Mouse (Mus musculus) embryonic facial prominence, embryonic 12.5 days (tissue): ENCODE results near the gene Tmem252. TPM values are rescaled to one million over a fixed set of nuclear protein-coding genes. Genes with fewer than 3 reads are reported as not detected.
A peak's percentile ranks its signal among the peaks of the same experiment; 100 is the strongest.

ENCODE experiments used
- ATAC-seq: fragments of 200-750 bp; cut with Nextera tagmentation; 2 replicates; pipeline ENCODE4 v1.8.0; 2017; ENCODE audit not compliant: insufficient number of reproducible peaks, insufficient read depth, low FRiP score, low TSS enrichment
- H3K27ac ChIP-seq: fragments of 300-500 bp; sonication (generic); 2 replicates; pipeline ENCODE4 v1.5.1; 2016; ENCODE audit warnings: mild to moderate bottlenecking
- H3K27me3 ChIP-seq: fragments of 300-500 bp; sonication (generic); 2 replicates; pipeline ENCODE4 v1.6.1; 2016; ENCODE audit warnings: mild to moderate bottlenecking, moderate library complexity
- H3K36me3 ChIP-seq: fragments of 300-500 bp; sonication (generic); 2 replicates; pipeline ENCODE4 v1.6.1; 2016; ENCODE audit warnings: mild to moderate bottlenecking
- H3K4me1 ChIP-seq: fragments of 300-500 bp; sonication (generic); 2 replicates; pipeline ENCODE4 v1.6.1; 2016
- H3K4me2 ChIP-seq: fragments of 300-500 bp; sonication (generic); replicated peaks from 2 replicates; pipeline ENCODE4 v1.6.1; 2016; ENCODE audit warnings: mild to moderate bottlenecking, moderate library complexity
- H3K4me3 ChIP-seq: fragments of 300-500 bp; sonication (generic); 2 replicates; pipeline ENCODE4 v1.5.1; 2016; ENCODE audit warnings: mild to moderate bottlenecking
- H3K9ac ChIP-seq: fragments of 300-500 bp; sonication (generic); 2 replicates; pipeline ENCODE4 v1.6.1; 2016; ENCODE audit warnings: mild to moderate bottlenecking, moderate library complexity
- H3K9me3 ChIP-seq: fragments of 300-500 bp; sonication (generic); 2 replicates; pipeline ENCODE4 v1.6.1; 2016; ENCODE audit warnings: mild to moderate bottlenecking, moderate library complexity
- WGBS: fragments of 180-500 bp; shearing (Covaris S2); methylation state at CpG from one replicate; pipeline ENCODE4 v1.1.7; 2016; 5-methylcytosine and 5-hydroxymethylcytosine counted together
- polyA plus RNA-seq: library from polyadenylated mRNA; unstranded; fragments of >200 nt; fragmentation: Nextera tagmentation; extraction: Ambion mirVana; gene quantifications from 2 replicates; pipeline ENCODE4 v1.2.1, GENCODE M21; 2016

The Tmem252 gene
- polyA plus RNA-seq = 2.0 and 2.4 TPM in 2 replicates

DNA sequence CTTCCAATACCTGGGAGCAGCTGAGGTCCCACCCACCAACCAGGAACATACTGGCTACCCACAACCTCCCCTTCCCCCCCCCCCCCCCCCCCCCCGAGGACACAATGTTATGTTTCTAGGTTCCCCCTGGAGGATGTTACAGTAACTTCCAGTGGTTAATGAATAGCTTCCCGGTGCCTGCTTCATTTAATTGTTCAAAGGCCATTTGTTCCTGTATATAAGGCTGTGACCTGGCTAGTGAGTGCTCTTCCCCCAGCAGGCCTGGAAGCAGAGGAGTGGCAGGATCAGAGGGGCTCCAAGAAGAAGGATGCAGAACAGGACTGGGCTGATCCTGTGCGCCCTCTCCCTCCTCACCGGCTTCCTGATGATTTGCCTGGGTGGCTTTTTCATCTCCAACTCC, at the start of gene Tmem252:
TSS of gene Tmem252 (plus strand) at position 247 of the 400 bp plus-strand sequence.
- Histone ChIP-seq H3K4me2 (no peak within 1 kb of the TSS), H3K4me1 (peaks cover 7% of the 10 kb centered on the region; the same call in 1 of the 2 replicates), H3K4me3 (no peak within 1 kb of the TSS), H3K27me3 (no peaks in the 10 kb centered on the region), H3K9me3 (no peaks in the 10 kb centered on the region), H3K27ac (no peak within 1 kb of the TSS), H3K9ac (no peak within 1 kb of the TSS), H3K36me3 (no peaks in the 10 kb centered on the region)
- ATAC-seq = no peak
- 52% methylated on average over 4 of the region's 4 CpGs for WGBS

DNA sequence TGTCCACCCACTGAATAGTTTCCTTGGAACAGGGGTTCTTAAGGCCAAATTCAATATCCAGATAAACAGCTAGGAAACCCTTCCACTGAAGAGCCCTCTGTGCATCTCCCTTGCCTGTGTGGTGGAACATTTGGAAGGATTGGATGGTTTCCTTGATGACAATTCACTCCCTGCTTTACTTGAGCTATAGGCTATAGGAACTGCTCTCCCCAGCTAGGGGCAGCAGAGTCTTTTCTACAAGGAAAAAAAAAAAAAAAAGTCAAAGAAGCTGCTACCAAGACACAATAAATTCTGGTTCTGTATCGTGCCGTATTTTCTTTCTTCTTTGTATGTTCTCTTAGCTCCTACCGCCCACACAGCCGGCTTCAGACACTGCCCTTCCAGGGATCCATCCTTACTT, 45.8 kb upstream of the Tmem252 start:
- H3K4me1 ChIP-seq = no peaks in the 10 kb centered on the region
- no peak for ATAC-seq
- H3K36me3 ChIP-seq = no peaks in the 10 kb centered on the region
- H3K9ac ChIP-seq = no peak overlapping the region
- H3K4me2 ChIP-seq = no peak overlapping the region
- no peak overlapping the region for H3K4me3 ChIP-seq
- no peaks in the 10 kb centered on the region for H3K9me3 ChIP-seq
- WGBS = 80% methylated on average over 4 of the region's 4 CpGs
- no peaks in the 10 kb centered on the region for H3K27me3 ChIP-seq
- H3K27ac ChIP-seq = no peak overlapping the region

DNA sequence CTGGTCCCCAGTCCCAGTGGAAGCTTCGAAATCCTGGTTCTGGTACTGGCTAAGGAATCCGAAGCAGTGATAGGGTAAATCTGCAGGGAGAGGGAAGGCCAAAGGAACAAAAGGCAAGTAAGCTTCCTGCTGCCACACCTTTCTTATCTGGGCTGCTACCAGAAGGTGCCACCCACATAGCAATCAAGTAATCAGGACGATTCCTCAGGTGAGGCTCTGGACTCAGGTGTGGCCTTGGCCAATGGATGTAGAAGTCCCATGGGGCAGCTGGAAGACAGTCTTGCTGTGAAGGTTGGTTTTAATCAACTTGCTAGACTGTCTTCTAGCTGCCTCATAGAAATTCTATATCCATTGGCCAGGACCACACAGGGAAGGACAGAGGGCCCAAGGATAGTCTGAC, 40.8 kb upstream of the Tmem252 start:
- no peak for ATAC-seq
- 85% methylated on average over 3 of the region's 3 CpGs for WGBS

DNA sequence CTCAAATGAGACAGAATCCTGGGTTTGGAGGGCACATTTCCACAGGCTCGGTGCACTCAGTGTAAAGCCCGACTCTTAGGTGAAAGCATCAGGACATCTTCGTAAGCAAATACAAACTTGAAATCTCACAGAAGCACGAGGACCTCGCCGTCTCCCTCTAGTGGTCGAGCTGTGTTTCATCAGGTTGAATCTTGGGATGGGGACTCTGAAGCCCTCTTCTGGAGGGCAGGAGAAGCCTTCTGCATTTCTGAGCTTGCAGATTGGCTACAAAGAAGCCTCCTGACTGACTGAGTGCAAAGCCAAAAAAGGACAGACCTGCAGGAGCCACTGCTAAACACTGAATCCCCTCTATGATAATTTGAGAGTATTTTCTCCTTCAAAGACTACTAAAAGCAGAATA, 39.2 kb upstream of the Tmem252 start:
- H3K36me3 ChIP-seq = no peaks in the 10 kb centered on the region
- H3K9ac ChIP-seq = no peak overlapping the region
- H3K9me3 ChIP-seq = no peaks in the 10 kb centered on the region
- no peak overlapping the region for H3K4me3 ChIP-seq
- WGBS = 9% methylated on average over 7 of the region's 7 CpGs
- H3K4me1 ChIP-seq = no peaks in the 10 kb centered on the region
- no peak overlapping the region for H3K27ac ChIP-seq
- ATAC-seq = no peak
- H3K27me3 ChIP-seq = no peaks in the 10 kb centered on the region
- H3K4me2 ChIP-seq = no peak overlapping the region

More for the DNA sequence above, 40.8 kb upstream of the Tmem252 start:
- Histone ChIP-seq H3K4me1 (no peaks in the 10 kb centered on the region), H3K9ac (no peak overlapping the region), H3K4me2 (no peak overlapping the region), H3K9me3 (no peaks in the 10 kb centered on the region), H3K27ac (no peak overlapping the region), H3K36me3 (no peaks in the 10 kb centered on the region), H3K27me3 (no peaks in the 10 kb centered on the region), H3K4me3 (no peak overlapping the region)

DNA sequence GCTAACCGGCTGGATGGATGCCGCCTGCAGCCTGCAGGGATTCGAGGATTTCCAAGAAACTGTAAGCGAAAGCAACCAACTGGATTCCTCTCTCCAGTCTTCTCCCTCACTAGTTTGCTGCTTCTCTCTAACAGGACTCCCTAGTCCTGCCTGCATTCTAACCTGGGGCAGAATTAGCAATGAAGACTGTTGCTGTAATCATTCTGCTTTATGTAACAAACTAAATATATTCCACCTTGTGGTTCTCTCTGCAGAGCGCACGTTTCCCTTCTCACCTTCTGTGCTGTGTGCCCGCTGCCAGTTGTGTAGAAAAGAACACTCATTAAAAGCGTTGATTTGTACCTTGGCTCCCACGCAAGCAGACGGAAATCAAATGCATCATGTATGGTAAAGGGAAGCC, 37.2 kb upstream of the Tmem252 start:
- Histone ChIP-seq H3K4me2 (no peak overlapping the region), H3K4me1 (no peaks in the 10 kb centered on the region), H3K27me3 (no peaks in the 10 kb centered on the region), H3K9ac (no peak overlapping the region), H3K4me3 (no peak overlapping the region), H3K9me3 (no peaks in the 10 kb centered on the region), H3K27ac (no peak overlapping the region), H3K36me3 (no peaks in the 10 kb centered on the region)
- 82% methylated on average over 10 of the region's 10 CpGs for WGBS
- ATAC-seq = no peak

DNA sequence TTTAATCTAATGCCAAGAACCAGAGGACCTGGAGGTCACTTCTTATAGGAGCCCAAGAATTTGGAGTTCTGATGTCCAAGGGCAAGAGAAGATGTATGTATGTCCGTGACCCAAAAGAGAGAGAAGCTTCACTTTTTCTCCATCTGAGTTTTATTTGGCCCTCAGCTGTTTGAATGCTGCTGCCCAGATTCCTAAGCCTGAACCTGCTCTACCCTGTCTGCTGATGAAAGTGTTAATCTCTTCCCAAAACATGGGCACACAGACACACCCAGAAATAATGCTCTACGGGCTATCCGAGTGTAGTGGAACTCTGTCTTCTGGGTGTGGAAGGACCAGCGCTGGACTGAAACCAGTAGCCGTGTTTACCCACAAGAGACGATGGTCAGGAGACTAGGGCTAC, 35.8 kb upstream of the Tmem252 start:
- WGBS = 91% methylated on average over 6 of the region's 6 CpGs
- ATAC-seq = no peak

DNA sequence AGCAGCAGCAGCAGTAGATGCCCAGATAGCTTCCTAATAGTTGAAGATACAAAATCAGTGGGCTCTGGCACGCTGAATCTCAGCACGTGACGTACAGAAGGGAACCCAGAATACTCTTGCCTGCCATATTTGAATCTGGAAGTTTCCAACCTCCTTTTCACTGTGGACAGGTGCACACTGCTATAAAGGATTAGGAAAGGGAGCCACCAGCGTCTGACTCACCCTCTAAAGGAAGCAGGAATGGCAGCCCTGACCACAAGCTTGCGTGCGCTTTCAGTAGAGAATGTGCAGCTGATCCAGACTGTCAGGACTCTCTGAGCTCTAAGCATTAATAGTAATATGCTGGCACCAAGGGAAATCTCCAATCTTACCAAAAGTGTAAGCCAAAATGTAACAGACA, 32.8 kb upstream of the Tmem252 start:
- no peaks in the 10 kb centered on the region for H3K36me3 ChIP-seq
- H3K27me3 ChIP-seq = no peaks in the 10 kb centered on the region
- no peak overlapping the region for H3K4me2 ChIP-seq
- H3K9me3 ChIP-seq = no peaks in the 10 kb centered on the region
- no peaks in the 10 kb centered on the region for H3K4me1 ChIP-seq
- no peak overlapping the region for H3K27ac ChIP-seq
- H3K9ac ChIP-seq = no peak overlapping the region
- ATAC-seq = no peak
- no peak overlapping the region for H3K4me3 ChIP-seq
- 89% methylated on average over 6 of the region's 6 CpGs for WGBS

More for the DNA sequence above, 35.8 kb upstream of the Tmem252 start:
- H3K27me3 ChIP-seq = no peaks in the 10 kb centered on the region
- H3K36me3 ChIP-seq = no peaks in the 10 kb centered on the region
- H3K9ac ChIP-seq = no peak overlapping the region
- H3K9me3 ChIP-seq = no peaks in the 10 kb centered on the region
- no peak overlapping the region for H3K4me3 ChIP-seq
- H3K27ac ChIP-seq = no peak overlapping the region
- H3K4me1 ChIP-seq = no peaks in the 10 kb centered on the region
- H3K4me2 ChIP-seq = no peak overlapping the region

DNA sequence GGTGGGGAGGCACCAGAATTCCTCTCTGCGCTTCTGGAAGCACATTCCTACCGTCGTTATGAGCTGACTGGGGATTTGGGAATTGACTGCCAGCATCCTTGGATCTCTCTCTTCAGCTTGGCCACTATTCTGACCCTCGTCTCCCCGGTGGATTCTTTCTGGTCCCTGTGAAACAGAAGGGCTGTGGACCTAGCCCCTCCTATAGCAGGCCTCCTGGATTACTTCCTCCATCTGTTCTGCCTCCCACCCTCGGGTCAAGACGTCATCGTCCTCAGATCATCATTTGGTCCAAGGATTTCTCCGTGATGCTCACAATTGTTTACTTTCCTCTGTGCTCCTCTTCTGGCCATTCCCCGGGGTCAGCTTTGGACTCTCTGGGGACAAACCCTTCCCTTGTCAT, 28.8 kb upstream of the Tmem252 start:
- H3K4me1 ChIP-seq = no peaks in the 10 kb centered on the region
- no peak overlapping the region for H3K4me3 ChIP-seq
- H3K4me2 ChIP-seq = no peak overlapping the region
- ATAC-seq = no peak
- no peak overlapping the region for H3K9ac ChIP-seq
- WGBS = 63% methylated on average over 10 of the region's 10 CpGs
- H3K27me3 ChIP-seq = no peaks in the 10 kb centered on the region
- H3K36me3 ChIP-seq = no peaks in the 10 kb centered on the region
- no peak overlapping the region for H3K27ac ChIP-seq
- H3K9me3 ChIP-seq = no peaks in the 10 kb centered on the region

DNA sequence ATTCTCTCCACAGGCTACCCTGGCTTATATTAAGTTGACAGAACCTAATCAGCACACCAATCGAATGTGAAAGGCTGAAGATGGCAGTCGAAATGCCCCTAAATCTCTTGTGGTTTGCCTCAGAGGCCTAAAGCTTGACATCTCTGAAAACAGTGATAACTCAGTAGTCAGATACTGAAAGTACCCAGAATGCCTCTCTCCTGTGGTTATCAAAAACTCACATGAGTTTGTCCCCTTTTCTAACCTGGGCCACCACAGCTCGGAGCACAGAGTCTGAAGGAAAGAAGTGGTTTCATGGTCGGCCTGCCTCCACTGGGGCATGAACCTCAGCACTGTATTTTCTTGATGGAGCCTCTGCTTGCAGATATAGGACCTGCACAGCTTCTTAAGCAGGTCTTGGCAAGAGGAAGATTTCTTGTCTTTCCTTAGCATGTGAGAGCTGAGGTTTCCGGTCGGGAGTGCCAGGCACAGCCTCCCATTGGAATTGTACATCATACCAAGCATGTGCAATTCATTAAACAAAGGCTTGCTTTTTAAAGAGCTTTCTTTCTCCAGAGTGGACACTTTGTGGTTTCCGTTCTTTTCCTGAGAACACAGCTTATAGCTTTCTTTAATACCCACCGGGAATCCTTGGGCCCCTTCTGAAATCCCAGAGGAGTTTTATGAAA, 27.5 kb upstream of the Tmem252 start:
- H3K36me3 ChIP-seq = no peaks in the 10 kb centered on the region
- H3K9me3 ChIP-seq = no peaks in the 10 kb centered on the region
- no peaks in the 10 kb centered on the region for H3K4me1 ChIP-seq
- H3K9ac ChIP-seq = no peak overlapping the region
- no peaks in the 10 kb centered on the region for H3K27me3 ChIP-seq
- no peak for ATAC-seq
- no peak overlapping the region for H3K4me2 ChIP-seq
- 55% methylated on average over 8 of the region's 8 CpGs for WGBS
- H3K4me3 ChIP-seq = no peak overlapping the region
- H3K27ac ChIP-seq = peak overlapping the region; percentile 7; the same call in 1 of the 2 replicates

DNA sequence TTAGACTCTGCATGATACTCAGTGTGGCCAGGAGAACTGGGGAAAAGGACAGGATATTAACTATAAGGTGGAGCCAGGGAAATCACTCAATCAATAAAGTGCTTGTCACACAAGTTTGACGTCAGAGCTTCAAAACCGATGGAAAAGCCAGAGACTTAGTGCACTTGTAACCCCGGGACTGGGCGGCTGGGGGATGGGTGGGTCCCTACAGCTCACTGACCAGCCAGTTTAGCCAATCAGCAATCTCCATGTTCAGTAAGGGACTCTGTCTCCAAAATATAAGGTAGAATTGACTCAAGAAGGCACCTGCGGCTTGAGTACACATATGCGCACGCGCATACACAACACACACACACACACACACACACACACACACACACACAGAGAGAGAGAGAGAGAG, 25.8 kb upstream of the Tmem252 start:
- Histone ChIP-seq H3K4me2 (no peak overlapping the region), H3K4me1 (no peaks in the 10 kb centered on the region)
- WGBS = 79% methylated on average over 8 of the region's 8 CpGs

DNA sequence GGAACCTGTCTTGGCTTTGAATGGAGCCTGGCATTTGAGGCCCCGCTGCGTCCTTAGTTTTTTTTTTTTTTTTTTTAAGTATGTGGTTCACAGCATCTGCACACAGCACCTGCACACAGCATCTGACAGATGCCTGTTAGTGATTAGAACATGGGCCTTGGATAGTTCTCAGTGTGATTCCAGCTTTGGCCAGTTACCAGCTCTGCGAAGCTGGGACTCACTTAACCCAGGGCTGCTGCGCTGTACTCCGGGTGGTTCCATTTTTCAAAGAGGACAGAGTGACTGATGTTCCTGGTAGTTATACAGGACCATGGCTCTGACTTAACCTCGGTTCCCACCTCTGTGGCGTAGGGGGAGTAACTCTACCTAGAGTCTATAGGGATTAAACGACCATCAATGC, 23.4 kb upstream of the Tmem252 start:
- no peaks in the 10 kb centered on the region for H3K9me3 ChIP-seq
- H3K9ac ChIP-seq = no peak overlapping the region
- peaks cover 3% of the 10 kb centered on the region; the same call in 1 of the 2 replicates for H3K4me1 ChIP-seq
- ATAC-seq = peak; percentile 47; the same call in 1 of the 2 replicates
- no peaks in the 10 kb centered on the region for H3K27me3 ChIP-seq
- no peak overlapping the region for H3K4me3 ChIP-seq
- H3K4me2 ChIP-seq = no peak overlapping the region
- H3K36me3 ChIP-seq = no peaks in the 10 kb centered on the region
- 68% methylated on average over 8 of the region's 8 CpGs for WGBS
- no peak overlapping the region for H3K27ac ChIP-seq

More for the DNA sequence above, 25.8 kb upstream of the Tmem252 start:
- Histone ChIP-seq H3K4me3 (no peak overlapping the region), H3K36me3 (no peaks in the 10 kb centered on the region), H3K9me3 (no peaks in the 10 kb centered on the region), H3K27ac (no peak overlapping the region), H3K9ac (no peak overlapping the region), H3K27me3 (no peaks in the 10 kb centered on the region)
- ATAC-seq = no peak

DNA sequence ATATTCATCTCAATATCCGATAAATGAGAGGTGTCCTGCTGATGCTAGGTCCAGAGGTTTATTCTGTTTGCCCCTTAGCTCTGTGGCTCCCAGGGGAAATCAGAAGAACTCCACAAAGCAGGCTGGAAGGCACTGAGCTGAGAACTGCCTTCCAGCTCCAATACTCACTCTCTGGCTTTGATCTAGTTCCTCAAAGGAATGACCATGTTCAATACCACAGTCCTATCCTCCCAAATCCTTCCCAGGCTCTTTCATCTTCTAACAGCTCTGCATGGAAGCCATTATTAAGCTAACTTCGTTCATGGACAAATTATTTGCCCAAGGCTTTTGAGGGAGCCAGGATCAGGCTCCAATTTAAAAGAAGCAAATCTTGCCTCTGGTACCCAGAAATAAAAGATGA, 22.2 kb upstream of the Tmem252 start:
- ATAC-seq = no peak
- Histone ChIP-seq H3K4me1 (peaks cover 3% of the 10 kb centered on the region; the same call in 1 of the 2 replicates), H3K27ac (no peak overlapping the region), H3K36me3 (no peaks in the 10 kb centered on the region), H3K4me2 (no peak overlapping the region), H3K27me3 (no peaks in the 10 kb centered on the region), H3K9me3 (no peaks in the 10 kb centered on the region), H3K4me3 (no peak overlapping the region), H3K9ac (no peak overlapping the region)
- WGBS = 38% methylated on average over 2 of the region's 2 CpGs
